Mouse (Mus musculus) urinary bladder, adult 2 months (tissue): Measurements from ENCODE around the gene Gm49325. TPM values are rescaled to one million over a fixed set of nuclear protein-coding genes. Genes with fewer than 3 reads are reported as not detected.
"Not testable (repeated sequence)": the region's sequence is repeated elsewhere in the genome, so short reads cannot be mapped to it uniquely, and the experiment has no call there.

Source experiments
- DNase-seq: peaks from one replicate; pipeline ENCODE4 v3.0.0; 2022; ENCODE audit warnings: low spot score
- polyA plus RNA-seq: library from polyadenylated mRNA; depleted of rRNA; stranded (reverse); fragments of >200 nt; gene quantifications from 2 replicates; pipeline ENCODE4 v1.2.3, GENCODE M21; 2012; rRNA removed

Gene Gm49325
- polyA plus RNA-seq, 1 experiment: 0.89 TPM

GRCm38 (mm10) chr10:77682994-77683393 lies 77.0 kb downstream of the Gm49325 start:
- no peak for DNase-seq

DNA sequence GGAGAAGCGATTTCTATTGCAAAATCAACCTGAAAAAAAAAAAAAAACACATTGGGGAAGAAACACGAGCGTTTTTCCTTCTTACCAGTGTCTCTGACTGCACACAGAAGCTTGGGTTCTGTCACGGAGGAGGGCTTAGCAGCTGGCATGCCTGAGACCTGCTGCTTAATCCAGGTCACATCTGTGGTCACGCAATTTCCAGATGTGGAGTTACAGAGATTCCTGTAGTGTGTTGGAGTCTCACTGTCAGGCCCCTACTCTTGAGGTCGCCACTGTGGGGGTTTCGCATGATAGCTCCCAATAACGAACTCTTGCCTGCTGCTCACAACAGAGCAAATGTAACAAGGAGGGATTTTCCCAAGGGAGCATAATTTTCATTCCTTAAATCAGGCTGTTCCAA lies 78.2 kb downstream of the Gm49325 start:
- DNase-seq: no peak

GRCm38 (mm10) chr10:77685895-77686664 lies 80.1 kb downstream of the Gm49325 start, which contains the start of gene Tspear:
Gene Tspear, plus strand, starts transcription at chr10:77686569.
- DNase-seq: peak; percentile 42

- DNase-seq: no peak
Measured at GRCm38 (mm10) chr10:77687021-77687420, 81.0 kb downstream of the Gm49325 start.

- not testable (repeated sequence) for DNase-seq
Measured at GRCm38 (mm10) chr10:77690356-77690807, 84.4 kb downstream of the Gm49325 start, which contains the start of gene Gm19402. Gene Gm19402, minus strand, starts transcription at chr10:77690757.

Other genes starting within 250 kb of the Gm49325 start
- gene Adarb1, start 187.9 kb upstream of the Gm49325 start, polyA plus RNA-seq: 10.1 and 11.5 TPM in 2 replicates
- gene Fam207a, start 90.4 kb upstream of the Gm49325 start, polyA plus RNA-seq: 55.5 and 59.5 TPM in 2 replicates
- gene Itgb2, start 75.9 kb upstream of the Gm49325 start, polyA plus RNA-seq: 16.7 and 19.2 TPM in 2 replicates
- gene Pttg1ip, start 24.5 kb upstream of the Gm49325 start, polyA plus RNA-seq: 457 and 472 TPM in 2 replicates
- 294 and 318 TPM in 2 replicates for gene Sumo3, start 100 bp upstream of the Gm49325 start, polyA plus RNA-seq
- 42.8 and 47.7 TPM in 2 replicates for gene Ube2g2, start 16.1 kb downstream of the Gm49325 start, polyA plus RNA-seq
- 1.3 and 1.6 TPM in 2 replicates for gene Tspear, start 80.4 kb downstream of the Gm49325 start, polyA plus RNA-seq
- not detected in 2 replicates for gene Gm19402, start 84.6 kb downstream of the Gm49325 start, polyA plus RNA-seq
- not detected in 2 replicates for gene Gm9508, start 91.0 kb downstream of the Gm49325 start, polyA plus RNA-seq
- gene Gm10272, start 100.4 kb downstream of the Gm49325 start, polyA plus RNA-seq: not detected in 2 replicates
- gene Gm10024, start 105.3 kb downstream of the Gm49325 start, polyA plus RNA-seq: 0.16 TPM in 1 of 2 replicates, not detected in the other
- gene Gm10142, start 109.6 kb downstream of the Gm49325 start, polyA plus RNA-seq: not detected in 2 replicates
- gene Krtap12-1, start 114.4 kb downstream of the Gm49325 start, polyA plus RNA-seq: not detected in 2 replicates
- not detected in 2 replicates for gene Gm10100, start 120.3 kb downstream of the Gm49325 start, polyA plus RNA-seq
- gene Gm18596, start 136.4 kb downstream of the Gm49325 start, polyA plus RNA-seq: not detected in 2 replicates
- gene Gm9736, start 145.2 kb downstream of the Gm49325 start, polyA plus RNA-seq: not detected in 2 replicates
- not detected in 2 replicates for gene Gm3233, start 153.5 kb downstream of the Gm49325 start, polyA plus RNA-seq
- not detected in 2 replicates for gene Gm3238, start 165.1 kb downstream of the Gm49325 start, polyA plus RNA-seq
- not detected in 2 replicates for gene Gm7138, start 170.7 kb downstream of the Gm49325 start, polyA plus RNA-seq
- gene Gm3250, start 176.3 kb downstream of the Gm49325 start, polyA plus RNA-seq: not detected in 2 replicates
- gene Gm7137, start 182.0 kb downstream of the Gm49325 start, polyA plus RNA-seq: not detected in 2 replicates
- not detected in 2 replicates for gene Gm9639, start 188.9 kb downstream of the Gm49325 start, polyA plus RNA-seq
- gene Gm19668, start 192.9 kb downstream of the Gm49325 start, polyA plus RNA-seq: not detected in 2 replicates
- gene Gm9507, start 205.6 kb downstream of the Gm49325 start, polyA plus RNA-seq: not detected in 2 replicates
- 0.12 TPM in 1 of 2 replicates, not detected in the other for gene Gm2696, start 208.5 kb downstream of the Gm49325 start, polyA plus RNA-seq
- gene Krtap10-4, start 220.9 kb downstream of the Gm49325 start, polyA plus RNA-seq: not detected in 2 replicates
- not detected in 2 replicates for gene Krtap10-10, start 229.8 kb downstream of the Gm49325 start, polyA plus RNA-seq
- not detected in 2 replicates for gene Gm36176, start 240.6 kb downstream of the Gm49325 start, polyA plus RNA-seq
- gene Gm10318, start 246.7 kb downstream of the Gm49325 start, polyA plus RNA-seq: not detected in 2 replicates